Mouse (Mus musculus) kidney, adult 9 months (tissue): Measurements from ENCODE around the gene Plk2.
"Not testable (repeated sequence)": the region's sequence is repeated elsewhere in the genome, so short reads cannot be mapped to it uniquely, and the experiment has no call there.

Experiments used
- DNase-seq: peaks from one replicate; pipeline ENCODE4 v3.0.0; 2022

Plk2 gene

DNA sequence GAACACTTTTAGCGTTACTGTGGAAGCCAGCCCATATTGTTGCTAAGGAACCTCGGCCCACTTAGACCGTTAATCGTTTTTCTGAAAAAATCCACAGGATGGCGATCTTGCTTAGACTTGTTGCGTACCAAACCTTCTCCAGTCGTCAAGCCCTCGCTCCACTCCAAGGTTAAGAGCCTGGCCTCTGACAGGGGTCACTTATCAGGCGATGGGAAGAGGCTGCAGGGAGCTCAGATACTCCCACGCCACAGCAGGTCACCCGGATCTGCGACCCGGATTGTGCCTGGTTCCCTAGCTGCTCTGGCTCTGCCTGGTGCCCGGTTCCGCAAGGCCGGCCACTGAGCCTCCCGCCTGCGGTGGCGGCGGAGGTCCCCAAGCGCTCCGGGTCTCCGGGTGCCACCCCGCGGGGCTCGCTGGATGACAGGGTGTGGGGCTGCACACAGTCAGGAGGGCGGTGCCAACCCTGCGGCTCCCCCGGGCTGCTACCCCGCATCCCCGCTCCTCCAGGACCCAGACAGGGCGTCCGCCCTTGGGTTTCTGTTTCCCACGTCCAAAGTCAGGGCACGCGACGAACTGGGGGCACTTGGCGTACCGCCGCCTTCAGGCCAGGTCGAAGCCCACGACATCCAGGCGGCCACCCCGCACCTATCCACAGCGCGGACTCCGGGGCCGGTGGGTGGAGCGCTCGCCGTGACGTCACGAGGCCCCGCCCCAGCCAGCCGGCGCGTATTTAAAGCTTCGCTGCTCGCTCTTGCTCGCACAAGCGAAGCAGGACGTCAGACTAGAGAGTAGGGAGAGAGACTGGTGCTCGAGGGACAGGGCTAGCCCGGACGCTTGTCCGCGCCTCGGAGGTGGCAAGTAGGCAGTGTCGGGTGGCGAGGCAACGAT, at the start of gene Plk2:
Gene Plk2, plus strand, starts transcription at position 756 of the 888 bp plus-strand sequence.
- peak; percentile 93 for DNase-seq

DNA sequence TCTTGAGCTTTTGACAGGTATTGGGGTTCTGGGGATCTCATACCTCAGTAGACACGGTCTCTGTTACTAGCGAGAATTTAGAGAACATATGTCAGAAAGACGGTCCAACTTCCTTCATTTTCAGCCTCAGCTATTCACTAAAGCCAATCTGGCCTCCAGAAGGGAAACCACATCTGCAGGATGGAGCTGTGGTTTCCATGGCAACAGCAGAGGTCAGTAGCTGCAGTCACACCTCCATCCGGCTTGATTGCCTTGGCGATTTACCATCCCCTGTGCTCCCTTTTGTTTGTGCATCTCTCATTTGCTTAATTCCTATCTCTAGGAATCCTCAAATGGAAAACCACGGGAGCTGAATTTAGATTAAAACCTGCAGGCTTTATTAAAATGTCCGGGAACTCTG, 48.1 kb upstream of the Plk2 start:
- DNase-seq: no peak

DNA sequence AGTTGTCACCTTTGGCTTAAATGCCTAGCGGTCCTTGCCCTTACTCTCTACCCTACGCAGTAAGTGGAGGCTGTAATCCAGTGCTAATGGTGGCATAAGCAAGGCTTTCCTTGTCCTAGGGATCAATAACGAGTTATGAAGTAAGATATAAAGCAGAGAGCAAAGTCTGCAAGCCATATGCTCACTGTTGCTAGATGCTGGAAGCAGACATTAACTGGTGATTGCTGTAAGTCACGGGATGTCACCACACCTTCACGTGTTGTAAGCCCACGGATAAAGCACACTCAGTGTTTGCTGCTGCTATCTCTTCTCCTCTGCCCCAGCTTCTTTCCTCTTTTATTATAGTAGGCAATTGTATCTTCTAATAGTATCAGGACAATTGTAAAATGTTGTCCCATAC, 43.8 kb upstream of the Plk2 start:
- DNase-seq: no peak

GRCm38 (mm10) chr13:110356941-110357340, 37.9 kb upstream of the Plk2 start, which contains the start of gene Gapt:
Gene Gapt (minus strand): TSS chr13:110357199.
- DNase-seq: no peak

GRCm38 (mm10) chr13:110363722-110364121, 31.1 kb upstream of the Plk2 start:
- no peak for DNase-seq

GRCm38 (mm10) chr13:110366477-110366876, 28.4 kb upstream of the Plk2 start:
- DNase-seq: no peak

DNA sequence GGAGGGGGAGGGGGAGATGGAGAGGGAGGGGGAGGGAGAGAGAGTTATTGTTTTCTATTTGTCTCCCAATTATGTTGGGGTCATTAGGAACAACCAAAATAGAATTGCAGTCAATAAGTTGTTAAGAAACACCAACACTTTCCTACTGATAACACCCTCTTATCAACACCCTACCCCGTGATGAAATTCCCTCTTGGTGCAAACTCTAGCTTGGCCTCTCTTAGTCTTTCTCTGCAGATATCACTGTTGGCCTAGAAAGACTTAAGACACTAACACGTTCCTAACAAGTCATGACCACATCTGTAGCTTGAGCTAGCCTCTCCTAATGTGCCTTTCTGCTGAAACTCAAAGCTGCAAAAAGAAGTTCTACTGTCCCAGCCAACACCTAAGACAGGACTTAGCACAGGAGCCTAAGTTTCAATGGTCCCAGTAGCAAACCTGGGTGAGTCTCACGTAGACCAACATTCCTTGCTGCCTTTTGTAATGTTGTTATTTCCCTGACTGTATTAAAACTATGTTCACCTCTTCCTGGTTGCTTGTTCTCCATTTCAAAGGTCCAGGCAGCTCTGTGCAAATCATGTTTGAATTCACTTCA, 26.8 kb upstream of the Plk2 start:
- no peak for DNase-seq

DNA sequence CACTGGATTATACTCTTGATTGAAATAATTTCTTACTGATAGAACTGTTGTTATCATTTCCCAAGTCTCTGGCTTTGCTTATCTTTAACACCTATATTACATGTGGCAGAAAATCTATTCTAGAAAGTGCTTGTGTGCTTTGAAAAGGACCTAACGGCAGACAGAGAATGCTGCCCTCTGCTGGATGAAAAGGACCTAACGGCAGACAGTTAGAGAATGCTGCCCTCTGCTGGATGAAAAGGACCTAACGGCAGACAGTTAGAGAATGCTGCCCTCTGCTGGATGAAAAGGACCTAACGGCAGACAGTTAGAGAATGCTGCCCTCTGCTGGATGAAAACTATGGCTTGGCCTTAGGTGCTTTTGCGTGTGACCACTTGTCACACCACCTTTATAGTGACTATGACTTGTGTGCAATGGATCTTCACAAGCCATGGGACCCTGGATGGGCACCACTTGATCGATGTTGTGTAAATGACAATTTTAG, 26.2 kb upstream of the Plk2 start:
- peak; percentile 76 for DNase-seq

GRCm38 (mm10) chr13:110369673-110370072, 25.2 kb upstream of the Plk2 start:
- DNase-seq: no peak

DNA sequence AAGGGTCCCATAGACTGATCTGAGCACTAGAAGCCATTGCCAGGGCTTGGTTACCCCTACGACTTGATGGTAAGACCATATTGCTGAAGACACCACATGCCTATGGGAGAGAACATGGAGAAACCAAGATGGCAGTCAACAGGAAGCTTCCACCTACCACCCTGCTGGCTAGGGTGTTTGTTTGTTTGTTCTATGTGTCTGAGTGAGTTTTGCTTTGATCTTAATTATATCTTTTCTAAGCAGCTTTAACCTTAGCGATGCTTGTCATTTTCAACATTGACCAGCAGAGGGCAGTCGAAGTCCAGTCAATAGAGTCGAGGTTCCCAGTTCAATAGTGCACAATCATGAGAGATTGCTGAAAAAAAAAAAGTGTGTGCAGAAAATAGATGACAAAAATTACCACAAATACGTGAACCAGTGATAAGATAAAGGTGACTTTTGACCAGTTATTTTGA, 12.4 kb upstream of the Plk2 start:
- peak; percentile 44 for DNase-seq

DNA sequence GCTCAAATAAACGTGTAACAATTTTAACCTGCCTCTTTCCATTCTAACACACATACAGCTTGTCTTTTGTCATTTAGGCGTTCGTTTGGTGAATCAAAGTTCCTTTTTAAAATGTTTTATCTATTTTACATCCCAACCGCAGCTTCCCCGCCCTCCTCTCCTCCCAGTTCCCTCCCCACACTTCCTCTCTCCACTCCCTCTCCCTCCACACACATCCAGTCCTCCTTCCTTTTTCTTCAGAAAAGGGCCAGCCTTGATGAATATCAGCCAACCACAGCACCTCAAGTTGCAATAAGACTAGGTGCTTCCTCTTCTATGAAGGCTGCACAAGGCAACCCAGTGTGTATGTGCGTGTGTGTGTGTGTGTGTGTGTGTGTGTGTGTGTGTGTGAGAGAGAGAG, 10.3 kb upstream of the Plk2 start:
- no peak for DNase-seq

DNA sequence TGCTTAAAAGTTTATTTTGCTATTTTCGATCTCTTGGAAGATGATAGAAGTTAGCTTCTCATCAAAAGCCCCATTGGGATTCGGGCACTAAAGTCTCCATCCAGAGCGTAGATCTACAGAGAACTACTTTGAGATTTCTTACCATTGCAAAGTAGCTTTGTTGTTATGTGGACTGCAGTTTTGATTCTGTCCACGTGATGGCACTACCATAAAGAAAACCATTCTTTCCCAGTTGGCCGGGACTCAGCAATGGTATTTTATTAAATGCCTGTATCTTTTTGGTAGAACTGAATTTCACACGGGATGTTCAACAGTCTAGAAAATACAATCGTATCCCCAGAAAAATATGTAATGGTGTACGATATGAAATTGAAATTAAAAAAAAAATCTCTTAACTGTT, 2.6 kb upstream of the Plk2 start:
- peak; percentile 79 for DNase-seq

GRCm38 (mm10) chr13:110392631-110393030, 2.2 kb upstream of the Plk2 start:
- DNase-seq: peak; percentile 73

DNA sequence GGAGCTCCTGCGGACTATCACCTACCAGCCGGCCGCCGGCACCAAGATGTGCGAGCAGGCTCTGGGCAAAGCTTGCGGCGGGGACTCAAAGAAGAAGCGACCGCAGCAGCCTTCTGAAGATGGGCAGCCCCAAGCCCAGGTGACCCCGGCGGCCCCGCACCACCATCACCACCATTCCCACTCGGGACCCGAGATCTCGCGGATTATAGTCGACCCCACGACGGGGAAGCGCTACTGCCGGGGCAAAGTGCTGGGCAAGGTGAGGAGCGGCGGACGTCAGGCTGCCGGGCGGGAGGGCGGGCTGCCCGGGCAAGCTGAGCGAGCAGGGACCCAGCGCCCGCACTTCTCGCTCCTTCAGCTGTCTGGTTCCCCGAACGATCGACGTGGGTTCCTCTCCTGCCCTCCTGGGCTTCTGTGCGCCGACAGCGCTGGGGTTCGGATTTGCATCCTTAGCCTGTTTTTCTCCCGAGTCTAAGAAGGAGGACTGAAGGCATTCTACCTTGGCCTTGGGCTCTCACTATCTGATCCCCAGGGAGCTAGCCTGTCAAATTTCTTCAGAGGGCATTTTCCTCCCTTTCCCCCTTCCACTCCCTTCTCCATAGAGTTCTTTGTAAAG, 441 bp downstream of the Plk2 start:
- peak; percentile 26 for DNase-seq

GRCm38 (mm10) chr13:110395916-110396685, 1.3 kb downstream of the Plk2 start:
- DNase-seq: peak; percentile 18

- no peak for DNase-seq
These were observed 2.9 kb downstream of the Plk2 start for GRCm38 (mm10) chr13:110397750-110398149.

DNA sequence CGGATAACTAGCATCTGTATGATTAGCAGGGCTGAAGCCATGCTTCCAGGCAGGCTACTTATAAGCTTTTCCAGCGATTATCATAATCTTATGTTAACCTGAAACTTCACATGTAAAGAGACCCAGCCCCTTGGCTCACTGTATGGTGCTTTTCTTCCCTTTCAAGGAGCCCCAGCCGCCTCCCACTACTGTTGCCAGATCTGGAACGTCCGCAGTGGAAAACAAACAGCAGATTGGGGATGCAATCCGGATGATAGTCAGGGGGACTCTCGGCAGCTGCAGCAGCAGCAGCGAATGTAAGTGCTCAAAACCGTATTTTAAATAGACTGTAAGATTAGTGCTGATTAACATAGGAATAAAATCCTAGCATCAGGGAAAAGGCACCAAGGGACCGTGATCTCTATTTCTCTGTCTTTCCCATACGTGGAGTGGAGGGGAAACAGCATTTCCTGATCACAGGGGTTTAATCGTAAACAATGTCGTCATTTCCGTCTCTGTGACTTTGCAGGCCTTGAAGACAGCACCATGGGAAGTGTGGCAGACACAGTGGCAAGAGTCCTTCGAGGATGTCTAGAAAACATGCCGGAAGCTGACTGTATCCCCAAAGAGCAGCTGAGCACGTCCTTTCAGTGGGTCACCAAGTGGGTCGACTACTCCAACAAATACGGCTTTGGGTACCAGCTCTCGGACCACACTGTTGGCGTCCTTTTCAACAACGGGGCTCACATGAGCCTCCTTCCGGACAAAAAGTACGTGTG, 3.8 kb downstream of the Plk2 start:
- DNase-seq: peak; percentile 15

DNA sequence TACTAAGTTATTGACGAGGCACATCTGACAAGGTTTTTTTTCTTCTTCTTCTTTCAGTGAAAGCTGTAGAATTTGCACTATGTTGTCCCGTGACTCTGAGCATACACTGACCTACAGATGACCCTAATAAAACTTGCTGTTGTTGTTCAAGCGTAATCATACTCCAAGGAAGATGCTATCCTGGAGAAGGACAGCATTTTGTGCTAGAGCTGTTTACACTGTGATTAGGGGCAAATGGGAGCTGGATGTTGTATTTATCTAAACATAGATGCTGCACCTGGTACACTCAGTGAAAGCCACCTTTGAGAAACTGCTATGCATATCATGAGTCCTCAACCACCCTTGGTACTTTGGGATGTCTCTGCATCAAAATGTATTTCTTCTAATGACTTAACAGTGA, 6.6 kb downstream of the Plk2 start:
- no peak for DNase-seq

- DNase-seq: no peak
These were observed 7.0 kb downstream of the Plk2 start for GRCm38 (mm10) chr13:110401877-110402276.

DNA sequence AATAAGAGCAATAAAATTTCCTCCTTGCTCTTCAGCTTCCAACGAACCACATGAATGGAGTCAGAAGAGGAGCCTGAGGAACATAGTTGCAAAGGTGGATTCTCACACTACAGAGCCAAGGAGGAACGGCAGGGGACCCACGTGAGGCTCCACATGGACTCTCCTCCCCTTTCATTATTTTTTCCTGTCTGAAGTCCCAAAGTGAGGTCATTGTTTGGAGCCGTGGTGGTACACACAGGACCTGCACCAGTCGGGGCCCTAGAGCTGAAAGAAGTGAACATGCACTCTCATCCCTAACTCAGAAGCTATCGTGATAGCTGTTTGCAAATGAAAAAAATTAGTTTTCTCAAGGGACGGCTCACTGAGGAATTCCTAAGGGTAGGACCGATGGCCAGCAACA, 9.2 kb downstream of the Plk2 start:
- no peak for DNase-seq

DNA sequence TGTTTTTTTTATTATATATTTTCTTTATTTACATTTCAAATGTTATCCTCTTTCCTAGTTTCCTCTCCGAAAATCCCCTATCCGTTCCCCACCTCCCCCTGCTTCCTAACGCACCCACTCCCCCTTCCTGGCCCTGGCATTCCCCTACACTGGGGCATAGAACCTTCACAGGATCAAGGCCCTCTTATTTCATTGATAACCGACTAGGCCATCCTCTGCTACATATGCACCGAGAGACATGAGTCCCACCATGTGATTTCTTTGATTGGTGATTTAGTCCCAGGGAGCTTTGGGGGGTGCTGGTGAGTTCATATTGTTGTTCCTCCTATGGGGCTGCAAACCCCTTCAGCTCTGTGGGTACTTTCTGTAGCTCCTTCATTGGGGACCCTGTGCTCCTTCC, 9.8 kb downstream of the Plk2 start:
- DNase-seq: not testable (repeated sequence)

GRCm38 (mm10) chr13:110406152-110406551, 11.3 kb downstream of the Plk2 start:
- peak; percentile 88 for DNase-seq
